Mouse (Mus musculus): Measurements from ENCODE around the gene Gm21170. TPM values are rescaled to one million over a fixed set of nuclear protein-coding genes. Genes with fewer than 3 reads are reported as not detected.
"Not testable (repeated sequence)": the region's sequence is repeated elsewhere in the genome, so short reads cannot be mapped to it uniquely, and the experiment has no call there.

Gm21170 gene
- polyA plus RNA-seq (2015; fragmentation: Nextera tagmentation; extraction: Ambion mirVana) = not detected in 2 replicates

GRCm38 (mm10) chrY:47690998-47691397 is at the start of gene Gm21170:
Gm21170 (minus strand) TSS chrY:47691098.
- not testable (repeated sequence) for H3K9me3 ChIP-seq (replicated peaks); H3K4me3 ChIP-seq; H3K36me3 ChIP-seq (ENCODE audit: poor library complexity, severe bottlenecking); ATAC-seq; H3K27ac ChIP-seq; H3K9ac ChIP-seq; H3K27me3 ChIP-seq; H3K4me1 ChIP-seq; H3K4me2 ChIP-seq
- WGBS = no CpG with 5 or more reads among the region's 2 CpGs

Other genes starting within 250 kb of the Gm21170 start
- not detected in 2 replicates for gene Gm21256, start 240.1 kb downstream of the Gm21170 start, polyA plus RNA-seq (2015; fragmentation: Nextera tagmentation; extraction: Ambion mirVana)

All from forebrain, embryonic 13.5 days (tissue).